Mouse (Mus musculus): ENCODE results near the gene Dpf3. TPM values are rescaled to one million over a fixed set of nuclear protein-coding genes. Genes with fewer than 3 reads are reported as not detected.

The Dpf3 gene
- total RNA-seq, 4 experiments from 2014 or later: 16.7 to 21.1 (median 18.0) TPM

GRCm38 (mm10) chr12:83415207-83415606 lies 72.3 kb downstream of the Dpf3 start:
- DNase-seq (ENCODE audit: low spot score): no peak

- no peak for DNase-seq (ENCODE audit: low spot score)
These were observed 73.8 kb downstream of the Dpf3 start for GRCm38 (mm10) chr12:83413684-83414083.

- DNase-seq (ENCODE audit: low spot score): peak; percentile 51
These were observed 75.6 kb downstream of the Dpf3 start for GRCm38 (mm10) chr12:83411721-83412521.

GRCm38 (mm10) chr12:83411032-83411431 lies 76.5 kb downstream of the Dpf3 start:
- no peak for DNase-seq (ENCODE audit: low spot score)

GRCm38 (mm10) chr12:83405374-83406125 lies 82.0 kb downstream of the Dpf3 start:
- DNase-seq (ENCODE audit: low spot score): no peak

GRCm38 (mm10) chr12:83402270-83402669 lies 85.2 kb downstream of the Dpf3 start:
- no peak for DNase-seq (ENCODE audit: low spot score)

GRCm38 (mm10) chr12:83392011-83392410 lies 95.5 kb downstream of the Dpf3 start:
- DNase-seq (ENCODE audit: low spot score): no peak

- no peak for DNase-seq (ENCODE audit: low spot score)
These were observed 100.0 kb downstream of the Dpf3 start for GRCm38 (mm10) chr12:83387554-83387953.

- no peak for DNase-seq (ENCODE audit: low spot score)
These were observed 106.4 kb downstream of the Dpf3 start for GRCm38 (mm10) chr12:83381072-83381471.

GRCm38 (mm10) chr12:83380016-83380415 lies 107.5 kb downstream of the Dpf3 start:
- no peak for DNase-seq (ENCODE audit: low spot score)

GRCm38 (mm10) chr12:83375015-83375831 lies 112.3 kb downstream of the Dpf3 start:
- peak; percentile 10 for DNase-seq (ENCODE audit: low spot score)

- DNase-seq (ENCODE audit: low spot score): no peak
These were observed 114.4 kb downstream of the Dpf3 start for GRCm38 (mm10) chr12:83373081-83373480.

- no peak for DNase-seq (ENCODE audit: low spot score)
These were observed 115.2 kb downstream of the Dpf3 start for GRCm38 (mm10) chr12:83372290-83372689.

- DNase-seq (ENCODE audit: low spot score): no peak
These were observed 117.3 kb downstream of the Dpf3 start for GRCm38 (mm10) chr12:83370221-83370620.

GRCm38 (mm10) chr12:83369416-83369815 lies 118.1 kb downstream of the Dpf3 start:
- no peak for DNase-seq (ENCODE audit: low spot score)

GRCm38 (mm10) chr12:83367486-83367885 lies 120.0 kb downstream of the Dpf3 start:
- DNase-seq (ENCODE audit: low spot score): no peak

- DNase-seq (ENCODE audit: low spot score): no peak
These were observed 122.7 kb downstream of the Dpf3 start for GRCm38 (mm10) chr12:83364771-83365170.

- no peak for DNase-seq (ENCODE audit: low spot score)
These were observed 125.7 kb downstream of the Dpf3 start for GRCm38 (mm10) chr12:83361801-83362200.

- DNase-seq (ENCODE audit: low spot score): peak; percentile 42
These were observed 134.9 kb downstream of the Dpf3 start for GRCm38 (mm10) chr12:83352640-83353039.

- no peak for DNase-seq (ENCODE audit: low spot score)
These were observed 137.8 kb downstream of the Dpf3 start for GRCm38 (mm10) chr12:83349736-83350135.

GRCm38 (mm10) chr12:83348246-83348645 lies 139.3 kb downstream of the Dpf3 start:
- no peak for DNase-seq (ENCODE audit: low spot score)

- peak; percentile 62 for DNase-seq (ENCODE audit: low spot score)
These were observed 144.7 kb downstream of the Dpf3 start for GRCm38 (mm10) chr12:83342875-83343185.
